Mouse (Mus musculus) midbrain, embryonic 11.5 days (tissue): ENCODE measurements around the gene Nnat. TPM values are rescaled to one million over a fixed set of nuclear protein-coding genes. Genes with fewer than 3 reads are reported as not detected.
"Not testable (repeated sequence)": the region's sequence is repeated elsewhere in the genome, so short reads cannot be mapped to it uniquely, and the experiment has no call there.

Experiments
- ATAC-seq: fragments of 200-750 bp; cut with Nextera tagmentation; 2 replicates; pipeline ENCODE4 v1.8.0; 2017; ENCODE audit warnings: moderate TSS enrichment, moderate library complexity; ENCODE audit not compliant: low FRiP score
- DNase-seq: peaks from one replicate; pipeline ENCODE4 v3.0.0; 2015; ENCODE audit warnings: low spot score; ENCODE audit errors: missing footprints
- H3K27ac ChIP-seq: fragments of 300-500 bp; sonication (generic); 2 replicates; pipeline ENCODE4 v1.5.1; 2014; ENCODE audit warnings: low read depth, low read length
- H3K27me3 ChIP-seq: fragments of 300-500 bp; sonication (generic); 2 replicates; pipeline ENCODE4 v1.6.1; 2014; ENCODE audit warnings: mild to moderate bottlenecking, low read length, moderate library complexity, mixed read lengths; ENCODE audit not compliant: control insufficient read depth, insufficient read depth
- H3K36me3 ChIP-seq: fragments of 300-500 bp; sonication (generic); 2 replicates; pipeline ENCODE4 v1.6.1; 2014; ENCODE audit warnings: mild to moderate bottlenecking, low read length, moderate library complexity, mixed read lengths; ENCODE audit not compliant: control insufficient read depth, insufficient read depth
- H3K4me1 ChIP-seq: fragments of 300-500 bp; sonication (generic); 2 replicates; pipeline ENCODE4 v1.6.1; 2014; ENCODE audit warnings: low read length; ENCODE audit not compliant: control insufficient read depth, insufficient read depth
- H3K4me2 ChIP-seq: fragments of 300-500 bp; sonication (generic); 2 replicates; pipeline ENCODE4 v1.6.1; 2014; ENCODE audit warnings: mild to moderate bottlenecking, moderate library complexity
- H3K4me3 ChIP-seq: fragments of 300-500 bp; sonication (generic); 2 replicates; pipeline ENCODE4 v1.5.1; 2014; ENCODE audit warnings: low read depth, low read length
- H3K9ac ChIP-seq: fragments of 300-500 bp; sonication (generic); 2 replicates; pipeline ENCODE4 v1.6.1; 2014; ENCODE audit warnings: low read length
- H3K9me3 ChIP-seq: fragments of 300-500 bp; sonication (generic); 2 replicates; pipeline ENCODE4 v1.6.1; 2016; ENCODE audit warnings: low read length; ENCODE audit not compliant: control insufficient read depth
- WGBS: fragments of 180-500 bp; shearing (Covaris S2); extraction: QIAGEN DNeasy Blood & Tissue Kit; methylation state at CpG from one replicate; pipeline ENCODE4 v1.1.7; 2014; 5-methylcytosine and 5-hydroxymethylcytosine counted together
- polyA plus RNA-seq: library from polyadenylated mRNA; unstranded; fragments of >200 nt; fragmentation: Nextera tagmentation; extraction: Ambion mirVana; gene quantifications from 2 replicates; pipeline ENCODE4 v1.2.1, GENCODE M21; 2014

The Nnat gene
- polyA plus RNA-seq, 1 experiment from 2014 or later = 1,391 TPM

GRCm38 (mm10) chr2:157568881-157569280 lies 9.0 kb downstream of the Nnat start:
- Histone ChIP-seq H3K4me2 (no peak overlapping the region), H3K9ac (no peak overlapping the region), H3K36me3 (no peaks in the 10 kb centered on the region), H3K27me3 (no peaks in the 10 kb centered on the region), H3K4me3 (no peak overlapping the region), H3K27ac (no peak overlapping the region), H3K4me1 (peaks cover 12% of the 10 kb centered on the region), H3K9me3 (no peaks in the 10 kb centered on the region)
- WGBS = 41% methylated on average over 2 of the region's 2 CpGs
- DNase-seq = peak; percentile 75
- no peak for ATAC-seq

DNA sequence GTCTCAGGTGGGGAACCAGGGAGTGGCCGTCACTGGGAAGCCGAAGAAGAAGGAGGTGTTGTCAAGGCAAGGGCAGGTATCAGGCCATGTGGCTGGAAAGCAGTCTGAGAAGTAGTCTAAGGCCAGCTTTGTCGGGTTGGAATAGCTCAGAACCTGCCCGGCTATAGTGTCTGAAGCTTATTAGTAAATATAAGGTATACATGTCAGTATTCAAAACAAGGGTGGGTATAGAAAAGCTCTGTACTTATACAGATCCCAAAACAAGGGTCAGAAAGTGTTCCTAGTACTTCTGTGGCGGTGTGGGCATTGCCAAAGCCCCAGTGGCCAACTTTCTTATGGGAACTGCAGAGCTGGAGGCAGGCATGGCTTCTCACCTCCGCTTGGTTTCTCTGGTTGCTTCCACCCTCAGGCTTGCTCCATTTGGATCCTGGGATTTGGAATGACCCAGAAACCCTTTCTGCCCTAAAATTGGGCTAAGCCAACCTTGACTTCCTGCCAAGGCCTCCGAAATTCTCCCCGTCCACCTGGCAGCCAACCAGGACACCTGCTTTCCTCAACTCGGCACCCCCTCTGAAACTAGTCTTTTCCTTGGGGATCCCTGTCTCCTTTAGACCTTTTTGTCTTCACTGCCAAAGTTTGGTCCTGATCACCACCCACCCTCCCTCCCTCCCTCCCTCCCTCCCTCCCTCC lies 10.1 kb downstream of the Nnat start:
- ATAC-seq (no peak), DNase-seq (peak; percentile 72)
- Histone ChIP-seq H3K4me2 (no peak overlapping the region), H3K36me3 (no peaks in the 10 kb centered on the region), H3K27ac (no peak overlapping the region), H3K4me1 (peaks cover 8% of the 10 kb centered on the region), H3K9ac (no peak overlapping the region), H3K9me3 (no peaks in the 10 kb centered on the region), H3K27me3 (no peaks in the 10 kb centered on the region), H3K4me3 (no peak overlapping the region)
- 80% methylated on average over 9 of the region's 9 CpGs for WGBS

- Histone ChIP-seq H3K9ac (no peak within 1 kb of the TSS), H3K4me2 (no peak within 1 kb of the TSS), H3K9me3 (no peaks in the 10 kb centered on the region), H3K27me3 (no peaks in the 10 kb centered on the region), H3K4me3 (no peak within 1 kb of the TSS), H3K4me1 (peaks cover 6% of the 10 kb centered on the region), H3K36me3 (no peaks in the 10 kb centered on the region), H3K27ac (no peak within 1 kb of the TSS)
- WGBS = 12% methylated on average over 6 of the region's 6 CpGs
- DNase-seq (peak; percentile 99), ATAC-seq (peak; percentile 33; the same call in 1 of the 2 replicates)
Measured at GRCm38 (mm10) chr2:157571224-157571832, 11.4 kb downstream of the Nnat start, which contains the start of gene Blcap. Gene Blcap, minus strand, starts transcription at chr2:157571274.

GRCm38 (mm10) chr2:157572786-157573185 lies 12.9 kb downstream of the Nnat start:
- H3K4me3 ChIP-seq = no peak overlapping the region
- DNase-seq = peak; percentile 47
- no peaks in the 10 kb centered on the region for H3K27me3 ChIP-seq
- no peaks in the 10 kb centered on the region for H3K4me1 ChIP-seq
- H3K36me3 ChIP-seq = no peaks in the 10 kb centered on the region
- 81% methylated on average over 2 of the region's 2 CpGs for WGBS
- H3K9me3 ChIP-seq = no peaks in the 10 kb centered on the region
- no peak overlapping the region for H3K9ac ChIP-seq
- no peak overlapping the region for H3K4me2 ChIP-seq
- H3K27ac ChIP-seq = no peak overlapping the region
- ATAC-seq = no peak

DNA sequence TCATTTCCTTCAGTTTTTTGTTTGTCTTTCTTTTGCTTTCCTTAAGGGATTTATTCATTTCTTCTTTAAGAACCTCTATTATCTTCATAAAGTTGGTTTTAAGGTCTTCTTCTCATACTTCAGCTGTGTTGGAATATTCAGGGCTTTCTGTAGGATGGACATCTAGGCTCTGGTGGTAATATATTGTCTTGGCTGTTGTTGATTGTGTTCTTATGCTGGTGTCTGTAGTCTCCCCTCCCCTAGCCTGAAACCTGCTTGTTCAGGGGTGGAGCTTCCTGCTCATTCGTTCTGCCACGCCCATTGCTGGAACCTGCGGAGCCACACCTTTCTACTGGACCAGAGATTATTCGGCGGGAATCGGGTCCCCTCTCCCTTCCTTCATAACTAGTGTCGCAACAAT lies 25.5 kb downstream of the Nnat start:
- ATAC-seq, H3K4me2 ChIP-seq, H3K27me3 ChIP-seq, H3K9ac ChIP-seq, H3K36me3 ChIP-seq, H3K27ac ChIP-seq, H3K9me3 ChIP-seq, H3K4me3 ChIP-seq, H3K4me1 ChIP-seq: not testable (repeated sequence)
- WGBS = 21% methylated on average over 6 of the region's 7 CpGs
- peak; percentile 75 for DNase-seq

DNA sequence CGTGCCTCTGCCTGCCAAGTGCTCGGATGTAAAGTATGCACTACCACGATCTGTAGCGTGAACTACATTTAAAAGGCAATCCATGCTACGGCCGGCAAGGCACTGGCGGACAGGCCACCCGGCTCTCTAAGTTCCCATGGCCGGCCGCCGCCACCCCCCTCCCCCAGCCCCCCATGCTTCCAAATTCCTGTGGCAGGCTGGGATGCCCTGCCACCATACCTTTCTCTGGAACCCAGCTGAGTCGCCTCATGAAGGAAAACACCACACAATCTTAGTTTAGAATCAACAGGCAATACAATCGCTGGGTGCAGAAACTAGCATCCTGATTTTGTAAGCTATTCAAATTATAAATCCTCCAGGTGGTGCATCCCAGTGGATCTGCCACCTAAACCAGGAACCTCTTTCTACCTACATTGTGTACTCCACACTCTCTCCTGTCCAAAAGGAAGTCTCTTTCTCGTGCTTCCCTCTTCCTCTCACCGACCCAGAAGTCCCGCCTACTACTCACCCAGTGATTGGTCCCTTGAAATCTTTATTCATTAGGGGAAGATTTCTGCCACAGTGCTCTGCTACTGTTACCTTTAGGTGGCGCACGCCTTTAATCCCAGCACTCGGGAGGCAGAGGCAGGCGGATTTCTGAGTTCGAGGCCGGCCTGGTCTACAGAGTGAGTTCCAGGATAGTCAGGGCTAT lies 37.1 kb downstream of the Nnat start:
- H3K9ac ChIP-seq = no peak overlapping the region
- no peak overlapping the region for H3K27ac ChIP-seq
- no peak for DNase-seq
- ATAC-seq = no peak
- no peaks in the 10 kb centered on the region for H3K36me3 ChIP-seq
- 69% methylated on average over 22 of the region's 22 CpGs for WGBS
- H3K9me3 ChIP-seq = no peaks in the 10 kb centered on the region
- H3K4me2 ChIP-seq = no peak overlapping the region; the same call in 1 of the 2 replicates
- no peaks in the 10 kb centered on the region for H3K27me3 ChIP-seq
- H3K4me1 ChIP-seq = no peaks in the 10 kb centered on the region
- H3K4me3 ChIP-seq = no peak overlapping the region

DNA sequence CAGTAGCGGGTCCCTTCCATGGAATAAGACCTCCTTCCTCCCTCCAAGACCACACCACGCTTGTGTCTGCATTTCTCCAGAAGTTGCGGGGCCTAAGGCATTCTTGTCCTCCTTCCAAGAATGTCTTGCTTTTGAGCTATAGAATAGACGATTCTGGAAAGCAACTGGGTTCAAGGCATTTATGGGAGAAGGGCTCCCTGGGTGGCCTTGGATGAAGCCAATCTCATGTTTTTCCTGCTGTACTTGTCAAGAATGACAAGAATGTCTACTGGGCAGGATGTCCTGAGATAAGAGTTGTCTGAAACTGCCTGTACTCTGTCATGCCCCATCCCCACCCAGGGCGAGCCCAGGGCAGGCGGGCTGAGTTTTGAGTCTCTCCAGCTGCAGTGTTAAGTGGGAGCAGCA lies 41.6 kb downstream of the Nnat start:
- Histone ChIP-seq H3K4me3 (no peak overlapping the region), H3K9me3 (no peaks in the 10 kb centered on the region), H3K4me1 (no peaks in the 10 kb centered on the region), H3K4me2 (no peak overlapping the region), H3K27me3 (no peaks in the 10 kb centered on the region), H3K27ac (no peak overlapping the region), H3K9ac (no peak overlapping the region), H3K36me3 (no peaks in the 10 kb centered on the region)
- ATAC-seq (no peak), DNase-seq (no peak)
- 87% methylated on average over 6 of the region's 6 CpGs for WGBS

DNA sequence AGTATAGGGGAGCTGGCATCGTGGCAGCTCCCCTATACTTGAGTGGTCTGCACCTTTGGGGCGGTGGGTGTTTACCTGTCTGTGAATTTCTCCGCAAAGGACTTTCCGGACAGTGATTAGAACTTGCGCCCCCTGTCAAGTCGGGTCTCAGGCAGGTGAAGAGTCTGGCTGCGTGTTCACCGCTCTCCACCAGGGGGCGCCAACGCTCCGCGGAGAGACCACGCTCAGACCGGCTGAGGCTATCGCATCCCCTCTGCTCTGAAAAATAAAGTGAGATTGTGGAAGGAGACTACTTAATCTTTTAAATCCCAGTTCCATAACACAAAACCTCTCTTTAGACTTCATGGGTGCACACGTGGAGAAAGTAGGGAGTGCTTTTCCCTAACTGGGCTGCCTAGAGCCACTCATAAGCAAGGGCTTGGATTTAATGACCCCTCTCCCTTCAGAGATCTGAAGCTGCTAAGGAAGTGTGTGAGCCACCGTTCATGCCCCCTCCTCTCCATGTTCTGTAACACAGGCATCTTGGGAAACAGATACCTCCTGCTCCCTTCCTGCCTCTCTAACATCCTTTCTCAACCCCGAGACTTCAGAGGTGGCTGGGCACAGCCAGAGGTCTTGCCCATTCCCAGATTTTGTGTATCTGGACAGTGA lies 45.3 kb downstream of the Nnat start:
- Histone ChIP-seq H3K9me3 (no peaks in the 10 kb centered on the region), H3K9ac (no peak overlapping the region), H3K4me3 (no peak overlapping the region), H3K4me1 (0 out of 2 replicates have a peak, but pooled peaks cover 2% of the 10 kb centered on the region), H3K27me3 (no peaks in the 10 kb centered on the region), H3K4me2 (no peak overlapping the region), H3K36me3 (no peaks in the 10 kb centered on the region), H3K27ac (no peak overlapping the region)
- 7% methylated on average over 18 of the region's 18 CpGs for WGBS
- ATAC-seq = no peak
- DNase-seq = peak; percentile 98
